Mouse (Mus musculus): ENCODE data around the gene Gm20431.

DNA sequence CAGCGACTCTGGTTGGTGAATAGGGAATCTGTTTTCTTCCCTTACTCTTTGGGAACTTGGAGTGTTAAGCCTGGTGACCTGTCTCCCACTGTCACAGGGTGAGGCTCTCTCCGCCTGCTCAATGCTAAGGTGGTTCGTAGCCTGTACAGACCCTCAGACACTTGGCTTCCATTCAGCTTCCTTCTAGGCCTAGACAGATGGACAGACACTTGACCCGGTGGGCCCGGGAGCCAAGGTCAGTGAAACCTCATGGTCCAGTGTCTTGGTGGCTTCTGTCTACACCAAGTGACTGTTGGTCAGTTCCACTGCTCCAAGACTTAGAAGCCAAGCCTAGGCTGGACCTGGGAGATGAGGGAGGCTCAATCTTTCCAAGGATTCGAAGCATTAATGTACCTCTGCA is 30.1 kb upstream of the Gm20431 start:
- no peak for TF ChIP-seq HCFC1 (IDR thresholded peaks at IDR 0.05; ENCODE audit: borderline replicate concordance, insufficient read depth, low read length)
- TF ChIP-seq MAFK (IDR thresholded peaks at IDR 0.05; ENCODE audit: insufficient read depth, low read depth, low read length) = no peak

Data from ES-E14 (cell line).